Mouse (Mus musculus) ES-E14 (cell line): Measurements from ENCODE around the gene Cfap298. TPM values are rescaled to one million over a fixed set of nuclear protein-coding genes. Genes with fewer than 3 reads are reported as not detected.

Experiments used
- DNase-seq: peaks from one replicate; pipeline ENCODE4 v3.0.0-alpha.2; 2013; ENCODE audit warnings: low read depth, low spot score
- H3K27ac ChIP-seq: 2 replicates; pipeline ENCODE4 v1.5.1; 2012; ENCODE audit warnings: low read depth, mild to moderate bottlenecking, low read length, moderate library complexity, mixed read lengths; ENCODE audit not compliant: poor library complexity, insufficient read depth, severe bottlenecking
- H3K36me3 ChIP-seq: 2 replicates; pipeline ENCODE4 v1.6.1; 2012; ENCODE audit warnings: mild to moderate bottlenecking, low read length, moderate library complexity, mixed read lengths; ENCODE audit not compliant: control insufficient read depth, poor library complexity, insufficient read depth, severe bottlenecking
- H3K4me1 ChIP-seq, 2 experiments: fragments of 150-350 bp in 1 of 2; sonication (generic) in 1 of 2; 2 replicates each; pipeline ENCODE4 v1.6.1; 2012; ENCODE audit warnings: low read length in 2 of 2, mild to moderate bottlenecking in 1 of 2, mixed read lengths in 1 of 2; ENCODE audit not compliant: control insufficient read depth in 2 of 2, insufficient read depth in 2 of 2, poor library complexity in 1 of 2
- H3K4me3 ChIP-seq, 2 experiments: fragments of 150-350 bp in 1 of 2; sonication (generic) in 1 of 2; 2 replicates each; pipeline ENCODE4 v1.5.1; 2012; ENCODE audit warnings: low read length in 2 of 2, low read depth in 1 of 2, mild to moderate bottlenecking in 1 of 2, mixed read lengths in 1 of 2; ENCODE audit not compliant: insufficient read depth in 1 of 2, poor library complexity in 1 of 2, severe bottlenecking in 1 of 2
- H3K9ac ChIP-seq: 2 replicates; pipeline ENCODE4 v1.6.1; 2012; ENCODE audit warnings: low read depth, mild to moderate bottlenecking, low read length, mixed read lengths; ENCODE audit not compliant: poor library complexity, insufficient read depth, severe bottlenecking
- H3K9me3 ChIP-seq: fragments of 150-350 bp; sonication (generic); 2 replicates; pipeline ENCODE4 v1.6.1; 2012; ENCODE audit warnings: low read depth, mild to moderate bottlenecking, low read length; ENCODE audit not compliant: control insufficient read depth, insufficient read depth
- CHD2 ChIP-seq: IDR thresholded peaks from 2 replicates; pipeline ENCODE4 v1.6.1; 2014; ENCODE audit warnings: mild to moderate bottlenecking, low read depth, low read length, inconsistent platforms
- HCFC1 ChIP-seq: IDR thresholded peaks from 2 replicates; pipeline ENCODE4 v1.6.1; 2012; ENCODE audit warnings: low read length, inconsistent platforms, borderline replicate concordance; ENCODE audit not compliant: insufficient read depth
- MAFK ChIP-seq: IDR thresholded peaks from 2 replicates; pipeline ENCODE4 v1.6.1; 2014; ENCODE audit warnings: mild to moderate bottlenecking, low read depth, low read length, inconsistent platforms; ENCODE audit not compliant: insufficient read depth
- ZC3H11A ChIP-seq: IDR thresholded peaks from 2 replicates; pipeline ENCODE4 v1.6.1; 2012; ENCODE audit warnings: low read depth, mild to moderate bottlenecking, inconsistent platforms, low read length, borderline replicate concordance
- ZNF384 ChIP-seq: IDR thresholded peaks from 2 replicates; pipeline ENCODE4 v1.6.1; 2012; ENCODE audit warnings: low read depth, low read length, inconsistent platforms
- in situ Hi-C, 2 experiments: fragments of 600-800 bp; cut with MboI; formaldehyde crosslinking; loops; one replicate each; pipeline ENCODE4 v1.15.1; 2025; ENCODE audit warnings: low sequenced_read_pairs in 2 of 2, inconsistent platforms in 1 of 2; ENCODE audit not compliant: unreplicated experiment in 2 of 2
- total RNA-seq: library from RNA; depleted of rRNA; stranded (reverse); fragments of 300-350 nt; gene quantifications from 2 replicates; pipeline ENCODE4 v1.2.3, GENCODE M21; 2012

The Cfap298 gene
- total RNA-seq, 1 experiment = 26.1 TPM

DNA sequence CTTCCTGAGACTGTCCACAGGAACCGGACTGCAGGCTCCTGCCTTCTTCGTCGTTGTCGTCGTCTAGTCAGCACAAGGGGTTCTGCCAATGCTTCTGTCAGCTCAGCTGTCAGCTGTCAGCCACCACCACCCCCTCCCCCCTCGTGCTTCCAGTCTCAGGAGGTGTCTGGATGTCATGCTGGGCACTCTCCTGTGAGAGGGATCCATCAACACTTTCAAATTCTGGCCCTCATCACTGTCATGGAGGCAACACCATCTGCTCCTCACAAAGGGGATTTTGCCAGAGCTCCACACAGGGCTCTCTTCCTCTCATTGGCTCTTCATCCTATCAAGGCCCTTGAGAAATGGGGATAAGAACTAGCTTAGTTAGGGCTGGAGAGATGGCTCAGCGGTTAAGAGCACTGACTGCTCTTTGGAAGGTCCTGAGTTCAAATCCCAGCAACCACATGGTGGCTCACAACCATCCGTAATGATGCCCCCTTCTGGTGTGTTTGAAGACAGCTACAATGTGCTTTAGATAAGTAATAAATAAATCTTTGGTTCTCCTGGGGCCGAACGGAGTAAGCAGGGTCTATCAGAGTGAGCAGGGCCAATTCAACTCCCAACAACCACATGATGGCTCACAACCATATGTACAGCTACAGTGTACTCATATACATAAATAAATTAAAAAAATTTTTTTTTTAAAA lies 13.3 kb downstream of the Cfap298 start:
- no peak for TF ChIP-seq CHD2
- no peak for TF ChIP-seq MAFK
- TF ChIP-seq HCFC1 = no peak
- TF ChIP-seq ZNF384 = no peak
- in situ Hi-C loops = no loop called here
- Histone ChIP-seq H3K4me1 (peaks cover 0 to 8% of the 10 kb centered on the region in 2 experiments; a peak in 1 of 4 replicates), H3K27ac (no peak overlapping the region), H3K4me3 (no peak overlapping the region), H3K36me3 (peaks cover 6% of the 10 kb centered on the region; the same call in 1 of the 2 replicates), H3K9ac (no peak overlapping the region), H3K9me3 (no peaks in the 10 kb centered on the region)
- DNase-seq = no peak

- no peak overlapping the region for H3K4me3 ChIP-seq
- no peak for DNase-seq
- no peaks in the 10 kb centered on the region for H3K36me3 ChIP-seq
- no peaks in the 10 kb centered on the region for H3K9me3 ChIP-seq
- TF ChIP-seq ZC3H11A (no peak), MAFK (no peak), ZNF384 (no peak), HCFC1 (no peak), CHD2 (no peak)
- no peaks in the 10 kb centered on the region for H3K4me1 ChIP-seq
- no peak overlapping the region for H3K27ac ChIP-seq
- H3K9ac ChIP-seq = no peak overlapping the region
- in situ Hi-C loops = no loop called here
Observed at GRCm38 (mm10) chr16:90917156-90917555, 17.8 kb downstream of the Cfap298 start.

DNA sequence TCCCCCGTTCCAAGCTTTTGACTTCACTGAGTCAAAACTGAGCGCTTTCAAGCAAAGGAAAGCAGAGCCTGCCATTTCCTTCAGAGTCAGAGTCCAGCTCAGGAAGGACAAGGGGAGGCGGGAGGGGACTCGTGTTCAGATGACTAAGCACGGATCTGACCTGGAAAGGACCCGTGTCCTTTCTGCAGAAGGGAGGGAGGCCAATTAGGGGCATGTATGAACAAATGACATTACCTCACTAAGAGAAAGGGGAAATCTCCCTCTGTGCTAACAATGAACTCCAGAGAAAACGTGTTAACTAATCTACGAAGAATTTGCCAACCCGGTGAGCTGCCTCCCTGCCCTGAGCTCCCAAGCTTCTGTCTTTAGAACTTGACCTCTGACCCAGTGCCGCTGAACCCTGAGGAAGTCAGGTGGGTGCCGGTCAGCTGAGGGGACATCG lies 18.9 kb downstream of the Cfap298 start:
- no peak for DNase-seq
- no peak overlapping the region for H3K27ac ChIP-seq
- no peaks in the 10 kb centered on the region for H3K9me3 ChIP-seq
- H3K4me3 ChIP-seq = no peak overlapping the region
- in situ Hi-C loops = no loop called here
- no peaks in the 10 kb centered on the region; a peak in 1 of 4 replicates for H3K4me1 ChIP-seq
- H3K9ac ChIP-seq = no peak overlapping the region
- TF ChIP-seq MAFK = no peak
- TF ChIP-seq HCFC1 = no peak
- no peak for TF ChIP-seq ZNF384
- no peak for TF ChIP-seq ZC3H11A
- TF ChIP-seq CHD2 = no peak
- H3K36me3 ChIP-seq = no peaks in the 10 kb centered on the region

DNA sequence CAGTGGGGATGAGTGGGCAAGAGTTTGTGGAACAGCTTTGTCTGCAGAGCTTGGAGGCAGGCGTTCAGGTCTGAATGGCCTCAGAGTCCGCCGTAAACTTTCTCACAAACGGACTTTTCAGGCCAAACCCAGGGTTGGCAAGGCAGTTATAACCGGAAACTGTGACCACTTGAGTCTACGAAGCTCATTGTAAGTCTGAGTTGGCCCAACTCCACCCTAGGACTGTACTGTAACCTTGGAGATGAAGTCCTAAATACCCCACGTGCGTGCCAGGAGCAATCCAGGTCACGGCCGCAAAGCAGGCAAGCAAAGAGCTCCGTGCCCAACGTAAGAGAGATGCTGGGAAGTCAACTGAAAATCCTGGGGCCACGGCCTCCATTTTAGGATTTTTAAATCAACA lies 23.1 kb downstream of the Cfap298 start:
- in situ Hi-C loops = no loop called here
- Histone ChIP-seq H3K9ac (no peak overlapping the region), H3K4me3 (no peak overlapping the region), H3K9me3 (no peaks in the 10 kb centered on the region), H3K27ac (no peak overlapping the region), H3K4me1 (no peaks in the 10 kb centered on the region; a peak in 1 of 4 replicates), H3K36me3 (no peaks in the 10 kb centered on the region)
- no peak for DNase-seq
- TF ChIP-seq HCFC1 (no peak), ZC3H11A (no peak), CHD2 (no peak), MAFK (no peak), ZNF384 (no peak)
